Mouse (Mus musculus) retina, postnatal 1 day (tissue): ENCODE measurements around the gene Inpp5k.
"Not testable (repeated sequence)": the region's sequence is repeated elsewhere in the genome, so short reads cannot be mapped to it uniquely, and the experiment has no call there.

Experiments
- DNase-seq: peaks from one replicate; pipeline ENCODE4 v3.0.0-alpha.2; 2012

The Inpp5k gene

GRCm38 (mm10) chr11:75630645-75631229, at the start of gene Inpp5k:
Gene Inpp5k (plus strand): TSS chr11:75630988.
- peak; percentile 98 for DNase-seq

GRCm38 (mm10) chr11:75581495-75582149, 49.2 kb upstream of the Inpp5k start:
- no peak for DNase-seq

- DNase-seq: no peak
These were observed 47.3 kb upstream of the Inpp5k start for GRCm38 (mm10) chr11:75583521-75583920.

- no peak for DNase-seq
These were observed 45.7 kb upstream of the Inpp5k start for GRCm38 (mm10) chr11:75585061-75585460.

- no peak for DNase-seq
These were observed 44.8 kb upstream of the Inpp5k start for GRCm38 (mm10) chr11:75585978-75586377.

- no peak for DNase-seq
These were observed 43.8 kb upstream of the Inpp5k start for GRCm38 (mm10) chr11:75586963-75587362.

GRCm38 (mm10) chr11:75587493-75588284, 43.1 kb upstream of the Inpp5k start, which contains the start of gene Pitpna:
Gene Pitpna (plus strand): TSS chr11:75588097.
- DNase-seq: peak; percentile 95

- DNase-seq: no peak
These were observed 42.4 kb upstream of the Inpp5k start for GRCm38 (mm10) chr11:75588285-75588941.

GRCm38 (mm10) chr11:75592612-75593011, 38.2 kb upstream of the Inpp5k start:
- no peak for DNase-seq

- no peak for DNase-seq
These were observed 36.4 kb upstream of the Inpp5k start for GRCm38 (mm10) chr11:75594431-75594830.

GRCm38 (mm10) chr11:75595404-75595803, 35.4 kb upstream of the Inpp5k start:
- DNase-seq: no peak

- peak; percentile 83 for DNase-seq
These were observed 35.0 kb upstream of the Inpp5k start for GRCm38 (mm10) chr11:75595816-75596215.

- DNase-seq: no peak
These were observed 34.0 kb upstream of the Inpp5k start for GRCm38 (mm10) chr11:75596726-75597255.

- DNase-seq: no peak
These were observed 32.8 kb upstream of the Inpp5k start for GRCm38 (mm10) chr11:75598004-75598403.

- DNase-seq: not testable (repeated sequence)
These were observed 31.0 kb upstream of the Inpp5k start for GRCm38 (mm10) chr11:75599802-75600201.

GRCm38 (mm10) chr11:75604826-75605225, 26.0 kb upstream of the Inpp5k start:
- DNase-seq: no peak

- DNase-seq: no peak
These were observed 25.5 kb upstream of the Inpp5k start for GRCm38 (mm10) chr11:75605318-75605717.

GRCm38 (mm10) chr11:75608776-75609175, 22.0 kb upstream of the Inpp5k start:
- DNase-seq: no peak

GRCm38 (mm10) chr11:75610021-75610420, 20.8 kb upstream of the Inpp5k start:
- no peak for DNase-seq

- no peak for DNase-seq
These were observed 16.0 kb upstream of the Inpp5k start for GRCm38 (mm10) chr11:75614769-75615168.

GRCm38 (mm10) chr11:75615556-75615955, 15.2 kb upstream of the Inpp5k start:
- no peak for DNase-seq

GRCm38 (mm10) chr11:75619133-75619532, 11.7 kb upstream of the Inpp5k start:
- no peak for DNase-seq
